Mouse (Mus musculus) megakaryocyte, embryonic 14.5 days (primary cell): ENCODE results near the gene Trim29.

ENCODE experiments used
- FLI1 ChIP-seq: IDR thresholded peaks from 2 replicates; pipeline ENCODE4 v1.6.1; 2012; ENCODE audit warnings: low read length, inconsistent platforms, mixed read lengths
- GATA1 ChIP-seq: IDR thresholded peaks from 3 replicates; pipeline ENCODE4 v1.6.1; 2012; ENCODE audit warnings: mixed read lengths, low read length, inconsistent platforms, borderline replicate concordance

- TF ChIP-seq GATA1 (no peak), FLI1 (no peak)
Measured at GRCm38 (mm10) chr9:43383871-43384270, 73.2 kb downstream of the Trim29 start.
